Mouse (Mus musculus) retina, adult 2 months (tissue): ENCODE measurements at regions not wholly inside any gene's neighbourhood (a gene's known extent, or its start where the extent isn't known, plus 50 kb on each side); places are given as distances from the start of the nearest gene placed in this dataset.
"Not testable (repeated sequence)": the region's sequence is repeated elsewhere in the genome, so short reads cannot be mapped to it uniquely, and the experiment has no call there.

Experiments
- DNase-seq: peaks from one replicate; pipeline ENCODE4 v3.0.0-alpha.2; 2012; ENCODE audit warnings: low read depth, low spot score

DNA sequence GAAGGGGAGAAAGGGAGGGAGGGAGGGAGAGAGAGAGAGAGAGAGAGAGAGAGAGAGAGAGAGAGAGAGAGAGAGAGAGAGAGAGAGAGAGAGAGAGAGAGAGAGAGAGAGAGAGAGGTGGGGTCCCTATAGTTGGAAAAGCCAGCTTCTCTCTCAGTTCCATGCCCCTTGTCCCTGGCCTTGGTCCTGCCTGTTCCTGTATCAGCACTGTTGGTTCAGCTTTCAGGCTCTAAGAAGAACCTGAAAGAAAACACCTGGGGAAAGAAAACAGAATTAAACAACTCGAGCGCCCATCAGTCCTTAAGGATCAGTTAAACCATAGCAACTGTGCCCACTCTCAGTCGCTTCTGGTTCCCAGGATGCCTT lies 160.5 kb upstream of the Myt1l start:
- DNase-seq: not testable (repeated sequence)

DNA sequence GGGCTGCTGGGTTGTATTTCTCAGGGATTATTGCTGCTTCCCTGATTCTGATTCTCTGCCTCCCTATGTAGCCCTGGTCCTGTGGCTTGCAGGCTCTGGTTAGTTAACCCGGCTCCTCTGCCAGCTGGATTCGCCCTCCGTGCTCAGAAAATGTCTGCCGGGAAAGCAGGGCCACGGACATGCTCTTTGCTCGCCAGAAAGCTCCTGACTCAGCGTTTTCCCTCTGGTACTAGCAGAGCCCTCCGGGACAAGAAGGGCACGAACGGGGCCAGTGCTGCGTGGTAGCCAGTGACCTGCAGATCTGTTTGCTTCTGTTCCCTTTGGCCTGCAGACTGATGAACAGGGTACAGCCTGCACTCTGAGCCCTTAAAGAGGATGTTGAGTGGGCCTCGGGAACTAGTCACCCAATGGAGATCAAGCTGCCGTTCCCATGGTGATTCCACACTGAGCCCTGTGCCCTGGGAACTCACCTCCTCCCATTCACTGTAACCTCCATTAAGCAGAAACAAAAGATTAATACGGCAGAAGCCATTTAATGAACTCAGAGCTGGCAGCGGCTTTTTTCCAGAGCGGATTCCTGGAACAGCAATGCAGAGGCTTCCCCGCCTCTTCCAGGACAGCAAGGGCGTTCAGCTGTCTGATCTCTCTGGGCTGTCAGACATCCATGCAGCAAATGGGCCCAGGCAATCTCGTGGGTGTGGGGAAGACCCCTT lies 159.9 kb upstream of the Myt1l start:
- DNase-seq: peak; percentile 42

DNA sequence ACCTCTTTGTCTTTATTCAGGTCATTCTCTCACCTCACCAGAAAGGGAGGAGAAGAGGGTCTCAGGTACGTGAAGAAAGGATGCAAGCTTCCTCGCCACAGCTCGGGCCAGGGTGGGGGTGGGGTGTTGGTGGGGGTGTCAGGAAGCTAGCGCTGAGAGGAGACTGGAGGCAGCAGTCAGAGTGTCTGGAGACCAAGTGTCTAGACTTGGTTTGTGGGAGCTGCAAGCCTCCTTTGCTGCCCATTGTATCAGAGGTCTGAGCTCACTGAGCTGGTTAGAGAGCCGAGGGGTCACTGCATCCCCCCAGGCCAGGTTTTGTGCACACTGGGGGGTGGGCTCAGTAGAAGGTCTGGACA lies 159.4 kb upstream of the Myt1l start:
- DNase-seq: no peak

DNA sequence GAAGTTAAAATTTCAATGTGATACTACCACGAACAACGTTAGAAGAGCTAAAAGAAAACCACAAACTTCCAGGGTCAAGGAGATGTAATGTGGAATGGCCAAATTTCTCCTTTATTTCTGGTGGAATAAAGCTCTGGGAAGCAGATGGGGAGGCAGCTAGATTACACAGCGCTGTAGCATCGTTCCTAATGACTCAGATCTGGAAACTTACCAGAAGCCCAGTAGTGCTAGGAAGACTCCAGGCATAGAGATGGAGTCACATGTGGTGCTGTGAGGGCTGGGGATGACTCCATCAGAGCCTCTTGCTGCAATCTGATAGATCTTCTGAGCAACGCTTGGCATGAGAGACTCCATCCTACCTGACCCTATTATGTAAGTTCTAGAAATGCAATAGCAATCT lies 136.4 kb upstream of the Myt1l start:
- DNase-seq: no peak

DNA sequence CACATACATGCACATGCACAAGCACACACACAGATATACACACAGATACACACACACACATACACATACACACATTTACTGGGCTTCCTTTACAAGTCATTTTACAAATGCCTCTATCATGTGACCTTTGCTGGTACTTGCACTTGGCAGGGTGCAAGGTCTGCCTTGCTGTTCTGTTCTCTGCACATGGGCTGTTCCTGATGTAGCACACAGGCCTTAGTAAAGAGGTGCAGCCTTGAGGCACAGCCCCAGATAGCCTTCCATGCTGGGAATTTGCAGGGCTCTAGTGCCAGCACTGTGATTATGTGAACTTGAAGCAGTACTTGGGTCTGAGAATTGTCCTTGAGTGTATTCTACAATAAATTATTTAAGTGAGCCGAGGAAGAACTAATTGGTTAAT lies 133.9 kb upstream of the Myt1l start:
- DNase-seq: no peak

DNA sequence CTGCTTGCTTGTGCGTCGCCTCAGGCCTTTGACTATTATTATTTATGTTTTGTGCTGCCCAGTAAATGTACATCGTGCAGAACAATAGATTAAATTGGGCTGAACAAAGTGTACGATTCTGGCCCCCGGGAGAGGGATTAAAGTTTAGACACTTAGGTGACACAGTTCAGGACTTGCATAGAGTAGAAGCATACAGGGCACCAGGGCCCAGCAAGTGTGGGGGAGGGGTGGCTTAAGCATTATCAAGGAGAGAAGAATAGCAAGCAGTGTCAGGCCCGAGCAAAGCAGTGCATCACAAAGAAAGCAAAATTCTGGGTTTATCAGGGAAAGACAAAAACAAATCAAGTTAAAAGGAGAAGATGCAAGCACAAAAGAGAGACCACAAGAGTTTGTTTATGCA lies 133.3 kb upstream of the Myt1l start:
- no peak for DNase-seq

DNA sequence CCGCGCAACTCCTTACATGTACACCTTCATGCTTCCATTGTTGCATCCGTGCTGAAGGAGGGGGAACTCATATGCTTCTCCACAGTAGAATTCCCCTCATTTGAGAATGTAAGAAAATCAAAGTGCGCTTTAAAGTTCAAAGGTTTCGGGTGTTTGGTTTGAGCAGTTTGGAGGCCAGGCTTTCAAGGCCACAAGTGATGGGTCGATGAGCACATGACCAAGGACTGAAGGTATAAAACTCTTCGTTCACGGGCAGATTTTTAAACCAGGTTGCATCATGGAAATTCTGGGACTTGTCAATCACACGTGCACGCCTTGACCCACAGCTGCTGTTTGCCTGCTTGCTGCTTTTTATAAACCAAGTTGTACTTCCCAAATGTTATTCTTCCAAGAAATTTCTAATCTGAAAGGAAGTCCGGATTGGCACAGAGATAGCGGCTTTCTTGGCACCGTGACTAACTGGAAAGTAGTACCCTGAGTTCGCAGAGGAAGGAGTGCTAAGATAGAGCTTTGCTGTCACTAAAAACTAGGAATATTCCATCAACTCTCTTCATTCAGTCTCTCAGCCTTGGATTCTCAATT lies 132.7 kb upstream of the Myt1l start:
- no peak for DNase-seq

DNA sequence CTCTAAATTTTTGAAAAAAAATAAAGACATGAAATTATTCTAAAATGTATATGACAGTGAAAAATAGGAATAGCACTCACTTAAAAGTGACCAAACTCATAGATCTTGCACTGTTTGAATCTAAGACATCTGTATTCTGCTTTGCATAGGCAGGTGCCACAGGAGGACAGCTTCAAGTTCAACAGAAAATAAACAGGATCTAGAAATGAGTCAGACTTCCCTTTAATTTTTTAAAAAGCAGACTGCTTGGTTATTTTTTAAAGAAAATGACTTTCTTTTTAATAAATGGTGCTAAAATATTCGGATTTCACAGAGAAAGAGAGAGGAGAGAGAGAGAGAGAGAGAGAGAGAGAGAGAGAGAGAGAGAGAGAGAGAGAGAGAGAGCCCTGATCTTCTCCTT lies 123.8 kb upstream of the Myt1l start:
- DNase-seq: no peak

DNA sequence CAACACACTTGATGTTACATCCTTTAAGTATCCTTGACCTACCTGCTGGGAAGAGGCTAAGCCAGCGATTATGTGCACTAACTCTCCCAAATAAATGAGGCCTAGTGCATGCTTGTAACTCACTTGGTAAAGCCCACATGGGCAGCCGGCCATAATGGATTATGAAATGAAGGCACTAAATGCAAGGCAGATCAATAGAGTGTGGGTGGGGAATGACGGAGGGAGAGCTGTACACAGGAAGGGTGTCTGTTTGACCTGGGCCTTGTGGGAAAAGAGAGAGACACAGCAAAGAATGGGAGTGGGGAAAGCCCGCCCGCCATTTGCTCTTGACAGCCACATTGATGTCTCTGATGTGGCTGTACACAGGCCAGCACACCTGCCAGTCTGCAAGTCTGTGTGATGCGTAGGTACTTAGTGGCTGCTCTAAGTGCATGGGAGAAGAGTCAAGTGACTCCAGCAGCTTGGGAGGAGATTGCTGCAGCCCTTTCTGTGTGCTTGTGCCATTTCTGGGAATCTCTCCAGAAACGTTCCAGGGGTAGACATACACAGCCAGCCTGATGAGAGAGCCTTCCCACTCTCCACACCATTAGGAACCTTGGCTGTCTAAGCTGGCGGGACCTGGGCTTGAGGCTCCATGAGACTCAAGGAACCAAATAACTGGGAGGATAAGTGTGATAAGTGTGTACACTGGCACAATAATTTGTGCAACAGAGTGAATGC lies 118.7 kb upstream of the Myt1l start:
- no peak for DNase-seq

DNA sequence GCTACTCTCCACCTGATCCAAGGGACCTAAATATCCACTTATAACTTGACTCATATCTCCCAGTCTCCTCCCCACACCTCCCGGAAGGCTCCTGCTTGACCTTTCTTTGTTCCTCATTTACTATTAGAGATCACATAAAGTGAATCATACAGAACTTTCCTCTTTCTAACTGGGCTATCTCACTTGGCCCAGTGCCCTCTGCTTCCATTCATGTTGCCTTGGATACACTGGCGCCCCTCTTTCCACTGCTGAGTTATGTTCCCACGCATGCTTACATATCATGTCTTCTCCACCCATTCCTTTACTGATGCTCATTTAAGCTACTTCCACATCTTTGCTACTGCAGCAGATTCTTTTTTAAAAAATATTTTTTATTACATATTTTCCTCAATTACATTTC lies 94.2 kb upstream of the Myt1l start:
- DNase-seq: no peak

DNA sequence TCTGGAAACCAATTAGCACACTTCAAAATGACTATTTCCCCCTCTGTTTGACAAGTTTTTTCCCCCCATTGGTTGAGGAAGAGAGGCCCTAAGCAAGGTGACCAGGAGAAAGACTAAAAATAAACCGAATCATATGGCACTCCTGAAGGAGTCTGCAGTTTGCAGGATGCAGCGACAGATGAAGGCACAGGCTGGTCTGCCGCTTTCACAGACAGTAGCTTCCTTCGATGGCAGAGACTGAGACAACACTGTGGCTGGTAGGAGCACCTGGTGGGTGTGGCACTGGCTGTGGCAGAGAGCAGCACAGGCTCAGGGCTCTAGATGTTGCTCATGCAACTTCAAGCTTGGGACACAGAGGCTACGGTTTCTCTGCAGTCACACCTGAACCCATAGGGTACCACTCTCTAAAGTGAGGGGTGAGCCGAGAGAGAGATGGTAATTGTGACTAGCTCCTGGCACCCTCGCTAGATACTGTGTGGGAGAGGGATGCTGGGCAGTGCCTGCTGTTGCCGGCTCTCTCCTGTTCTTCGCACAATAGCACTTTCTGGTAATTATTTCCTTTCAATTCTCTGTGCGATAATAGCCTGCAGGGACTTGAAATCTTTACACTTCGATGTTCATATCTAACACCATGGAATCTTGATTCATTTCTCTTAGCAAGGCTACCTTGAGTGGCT lies 88.7 kb upstream of the Myt1l start:
- DNase-seq: no peak

DNA sequence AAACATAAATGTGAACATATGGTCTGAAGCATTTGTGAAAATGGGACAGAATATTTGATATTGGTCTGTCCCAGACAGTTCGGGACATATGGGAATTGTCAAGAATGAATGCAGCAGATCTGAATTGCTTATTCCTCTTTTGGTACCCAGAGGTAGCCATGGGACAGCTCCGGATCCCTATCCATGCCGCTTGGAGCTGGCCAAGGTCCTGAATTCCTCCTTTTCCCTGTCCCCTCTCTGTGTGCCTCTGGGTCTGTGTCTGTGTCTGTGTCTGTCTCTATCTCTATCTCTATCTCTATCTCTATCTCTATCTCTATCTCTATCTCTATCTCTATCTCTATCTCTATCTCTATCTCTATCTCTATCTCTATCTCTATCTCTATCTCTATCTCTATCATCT lies 63.0 kb upstream of the Myt1l start:
- DNase-seq: not testable (repeated sequence)
